Mouse (Mus musculus) limb, embryonic 13.5 days (tissue): Measurements from ENCODE around the gene Ankmy1. TPM values are rescaled to one million over a fixed set of nuclear protein-coding genes. Genes with fewer than 3 reads are reported as not detected.
A peak's percentile ranks its signal among the peaks of the same experiment; 100 is the strongest.

Experiments
- ATAC-seq: fragments of 200-750 bp; cut with Nextera tagmentation; 2 replicates; pipeline ENCODE4 v1.8.0; 2017; ENCODE audit warnings: low read depth, moderate number of reproducible peaks, moderate TSS enrichment; ENCODE audit not compliant: low FRiP score
- H3K27ac ChIP-seq: fragments of 300-500 bp; sonication (generic); 2 replicates; pipeline ENCODE4 v1.5.1; 2015; ENCODE audit warnings: inconsistent platforms, mild to moderate bottlenecking, moderate library complexity
- H3K27me3 ChIP-seq: fragments of 300-500 bp; sonication (generic); 2 replicates; pipeline ENCODE4 v1.6.1; 2015; ENCODE audit warnings: mild to moderate bottlenecking, inconsistent platforms
- H3K36me3 ChIP-seq: fragments of 300-500 bp; sonication (generic); 2 replicates; pipeline ENCODE4 v1.6.1; 2015; ENCODE audit warnings: inconsistent platforms, mild to moderate bottlenecking, moderate library complexity
- H3K4me1 ChIP-seq: fragments of 300-500 bp; sonication (generic); 2 replicates; pipeline ENCODE4 v1.6.1; 2015; ENCODE audit warnings: inconsistent platforms
- H3K4me2 ChIP-seq: fragments of 300-500 bp; sonication (generic); replicated peaks from 2 replicates; pipeline ENCODE4 v1.6.1; 2015; ENCODE audit warnings: inconsistent platforms, mild to moderate bottlenecking, moderate library complexity
- H3K4me3 ChIP-seq: fragments of 300-500 bp; sonication (generic); 2 replicates; pipeline ENCODE4 v1.5.1; 2015; ENCODE audit warnings: moderate library complexity, mild to moderate bottlenecking, inconsistent platforms
- H3K9ac ChIP-seq: fragments of 300-500 bp; sonication (generic); 2 replicates; pipeline ENCODE4 v1.6.1; 2015; ENCODE audit warnings: mild to moderate bottlenecking, inconsistent platforms
- H3K9me3 ChIP-seq: fragments of 300-500 bp; sonication (generic); 2 replicates; pipeline ENCODE4 v1.6.1; 2016; ENCODE audit warnings: inconsistent platforms
- WGBS: fragments of 180-500 bp; shearing (Covaris S2); methylation state at CpG from one replicate; pipeline ENCODE4 v1.1.7; 2015; 5-methylcytosine and 5-hydroxymethylcytosine counted together
- polyA plus RNA-seq: library from polyadenylated mRNA; unstranded; fragments of >200 nt; fragmentation: Nextera tagmentation; extraction: Ambion mirVana; gene quantifications from 2 replicates; pipeline ENCODE4 v1.2.1, GENCODE M21; 2015

The Ankmy1 gene
- polyA plus RNA-seq, 1 experiment from 2014 or later, result 0.43 TPM

- peak; percentile 60; the same call in 1 of the 2 replicates for ATAC-seq
- no peaks in the 10 kb centered on the region for H3K9me3 ChIP-seq
Observed at GRCm38 (mm10) chr1:92910239-92910885, 7.7 kb upstream of the Ankmy1 start, which contains the start of gene Rnpepl1. Rnpepl1 (plus strand) TSS chr1:92910783.

GRCm38 (mm10) chr1:92909068-92909467, 6.4 kb upstream of the Ankmy1 start:
- 60% methylated on average over 4 of the region's 4 CpGs for WGBS
- ATAC-seq, result no peak
- 0 out of 2 replicates have a peak, but pooled peaks cover 2% of the 10 kb centered on the region for H3K27me3 ChIP-seq
- H3K36me3 ChIP-seq, result peaks cover 3% of the 10 kb centered on the region; the same call in 1 of the 2 replicates
- H3K27ac ChIP-seq, result no peak overlapping the region
- peaks cover 47% of the 10 kb centered on the region for H3K4me1 ChIP-seq
- no peak overlapping the region for H3K4me2 ChIP-seq
- H3K4me3 ChIP-seq, result no peak overlapping the region
- no peak overlapping the region for H3K9ac ChIP-seq
- H3K9me3 ChIP-seq, result no peaks in the 10 kb centered on the region

More at GRCm38 (mm10) chr1:92910239-92910885, 7.7 kb upstream of the Ankmy1 start, which contains the start of gene Rnpepl1:
- WGBS, result under 1% methylated on average over 41 of the region's 57 CpGs
- H3K27ac ChIP-seq, result peak within 1 kb of the TSS; percentile 92
- peaks cover 47% of the 10 kb centered on the region for H3K4me1 ChIP-seq
- H3K9ac ChIP-seq, result peak within 1 kb of the TSS; percentile 83
- peaks cover 16% of the 10 kb centered on the region for H3K36me3 ChIP-seq
- H3K4me3 ChIP-seq, result peak within 1 kb of the TSS; percentile 82
- H3K4me2 ChIP-seq, result peak within 1 kb of the TSS; percentile 96
- H3K27me3 ChIP-seq, result 0 out of 2 replicates have a peak, but pooled peaks cover 2% of the 10 kb centered on the region

- Histone ChIP-seq H3K36me3 (no peaks in the 10 kb centered on the region), H3K4me2 (0 out of 2 replicates have a peak overlapping the region, but pooled peaks have one; percentile 3), H3K9me3 (no peaks in the 10 kb centered on the region), H3K27me3 (0 out of 2 replicates have a peak, but pooled peaks cover 2% of the 10 kb centered on the region), H3K27ac (no peak overlapping the region), H3K4me3 (no peak overlapping the region), H3K4me1 (peaks cover 47% of the 10 kb centered on the region), H3K9ac (no peak overlapping the region)
- 92% methylated on average over 3 of the region's 3 CpGs for WGBS
- no peak for ATAC-seq
Observed at GRCm38 (mm10) chr1:92908664-92909063, 6.0 kb upstream of the Ankmy1 start.

- peaks cover 51% of the 10 kb centered on the region for H3K4me1 ChIP-seq
Observed at GRCm38 (mm10) chr1:92907632-92908360, 5.1 kb upstream of the Ankmy1 start.

GRCm38 (mm10) chr1:92906779-92907631, 4.3 kb upstream of the Ankmy1 start, which contains the start of gene Dusp28:
Dusp28 (plus strand) TSS chr1:92906981.
- Histone ChIP-seq H3K9ac (peak within 1 kb of the TSS; percentile 79), H3K36me3 (no peaks in the 10 kb centered on the region), H3K4me3 (peak within 1 kb of the TSS; percentile 69), H3K9me3 (no peaks in the 10 kb centered on the region), H3K27me3 (0 out of 2 replicates have a peak, but pooled peaks cover 2% of the 10 kb centered on the region), H3K27ac (peak within 1 kb of the TSS; percentile 90), H3K4me1 (peaks cover 47% of the 10 kb centered on the region), H3K4me2 (peak within 1 kb of the TSS; percentile 80)
- under 1% methylated on average over 81 of the region's 81 CpGs for WGBS
- ATAC-seq, result peak; percentile 89

More at GRCm38 (mm10) chr1:92907632-92908360, 5.1 kb upstream of the Ankmy1 start:
- no peaks in the 10 kb centered on the region for H3K36me3 ChIP-seq
- peak overlapping the region; percentile 80 for H3K4me2 ChIP-seq
- 48% methylated on average over 20 of the region's 20 CpGs for WGBS
- no peak for ATAC-seq
- peak overlapping the region; percentile 90 for H3K27ac ChIP-seq
- peak overlapping the region; percentile 69 for H3K4me3 ChIP-seq
- peak overlapping the region; percentile 79 for H3K9ac ChIP-seq
- H3K9me3 ChIP-seq, result no peaks in the 10 kb centered on the region
- H3K27me3 ChIP-seq, result 0 out of 2 replicates have a peak, but pooled peaks cover 2% of the 10 kb centered on the region

- Histone ChIP-seq H3K9ac (no peak overlapping the region), H3K27ac (no peak overlapping the region), H3K36me3 (no peaks in the 10 kb centered on the region), H3K4me1 (peaks cover 39% of the 10 kb centered on the region), H3K27me3 (0 out of 2 replicates have a peak, but pooled peaks cover 2% of the 10 kb centered on the region), H3K9me3 (no peaks in the 10 kb centered on the region), H3K4me2 (no peak overlapping the region), H3K4me3 (no peak overlapping the region)
- no peak for ATAC-seq
- WGBS, result 91% methylated on average over 2 of the region's 2 CpGs
Observed at GRCm38 (mm10) chr1:92905703-92906310, 3.1 kb upstream of the Ankmy1 start.

GRCm38 (mm10) chr1:92903627-92904026, 921 bp upstream of the Ankmy1 start:
- peaks cover 8% of the 10 kb centered on the region for H3K27me3 ChIP-seq
- no peak overlapping the region for H3K4me3 ChIP-seq
- H3K4me1 ChIP-seq, result peaks cover 23% of the 10 kb centered on the region
- H3K4me2 ChIP-seq, result no peak overlapping the region
- no peak overlapping the region for H3K27ac ChIP-seq
- H3K9me3 ChIP-seq, result no peaks in the 10 kb centered on the region
- 74% methylated on average over 4 of the region's 4 CpGs for WGBS
- ATAC-seq, result no peak
- H3K36me3 ChIP-seq, result no peaks in the 10 kb centered on the region
- no peak overlapping the region for H3K9ac ChIP-seq

- ATAC-seq, result peak; percentile 72
- H3K9ac ChIP-seq, result no peak overlapping the region
- no peaks in the 10 kb centered on the region for H3K36me3 ChIP-seq
- H3K27ac ChIP-seq, result no peak overlapping the region
- 16% methylated on average over 3 of the region's 3 CpGs for WGBS
- H3K4me3 ChIP-seq, result no peak overlapping the region
- H3K9me3 ChIP-seq, result no peaks in the 10 kb centered on the region
- H3K4me2 ChIP-seq, result no peak overlapping the region
- no peaks in the 10 kb centered on the region for H3K4me1 ChIP-seq
- peaks cover 15% of the 10 kb centered on the region for H3K27me3 ChIP-seq
Observed at GRCm38 (mm10) chr1:92895089-92895488, 7.6 kb downstream of the Ankmy1 start.

GRCm38 (mm10) chr1:92893896-92894295, 8.8 kb downstream of the Ankmy1 start:
- ATAC-seq, result no peak
- Histone ChIP-seq H3K9me3 (no peaks in the 10 kb centered on the region), H3K27me3 (0 out of 2 replicates have a peak, but pooled peaks cover 7% of the 10 kb centered on the region), H3K4me3 (no peak overlapping the region), H3K4me2 (no peak overlapping the region), H3K4me1 (no peaks in the 10 kb centered on the region), H3K9ac (no peak overlapping the region), H3K36me3 (no peaks in the 10 kb centered on the region), H3K27ac (no peak overlapping the region)
- WGBS, result 66% methylated on average over 3 of the region's 3 CpGs

- H3K4me3 ChIP-seq, result no peak overlapping the region
- H3K4me1 ChIP-seq, result no peaks in the 10 kb centered on the region
- H3K4me2 ChIP-seq, result no peak overlapping the region
- H3K9me3 ChIP-seq, result no peaks in the 10 kb centered on the region
- 0 out of 2 replicates have a peak, but pooled peaks cover 5% of the 10 kb centered on the region for H3K27me3 ChIP-seq
- 64% methylated on average over 3 of the region's 3 CpGs for WGBS
- H3K27ac ChIP-seq, result no peak overlapping the region
- H3K9ac ChIP-seq, result no peak overlapping the region
- ATAC-seq, result no peak
- no peaks in the 10 kb centered on the region for H3K36me3 ChIP-seq
Observed at GRCm38 (mm10) chr1:92892791-92893190, 9.9 kb downstream of the Ankmy1 start.
